Mouse (Mus musculus) olfactory bulb, adult 2 months (tissue): Measurements from ENCODE around the gene Pdgfa. TPM values are rescaled to one million over a fixed set of nuclear protein-coding genes. Genes with fewer than 3 reads are reported as not detected.

ENCODE experiments used
- H3K27ac ChIP-seq: fragments of 200-500 bp; 2 replicates; pipeline ENCODE4 v1.5.1; 2012; ENCODE audit warnings: low read depth, low read length; ENCODE audit not compliant: insufficient read depth
- H3K4me1 ChIP-seq: fragments of 200-500 bp; 2 replicates; pipeline ENCODE4 v1.6.1; 2012; ENCODE audit warnings: low read length; ENCODE audit not compliant: control insufficient read depth, insufficient read depth
- H3K4me3 ChIP-seq: fragments of 200-500 bp; 2 replicates; pipeline ENCODE4 v1.5.1; 2012; ENCODE audit warnings: mild to moderate bottlenecking, low read depth, low read length, moderate library complexity; ENCODE audit not compliant: insufficient read depth
- CTCF ChIP-seq: fragments of 200-500 bp; IDR thresholded peaks from 2 replicates; pipeline ENCODE4 v1.5.1; 2012; ENCODE audit warnings: low read depth, mild to moderate bottlenecking, low read length, moderate library complexity; ENCODE audit not compliant: insufficient read depth
- POLR2A ChIP-seq: fragments of 200-500 bp; IDR thresholded peaks from 2 replicates; pipeline ENCODE4 v1.6.1; 2012; ENCODE audit warnings: mild to moderate bottlenecking, low read depth, low read length, moderate library complexity; ENCODE audit not compliant: insufficient read depth
- WGBS: fragments of 180-500 bp; shearing (Covaris S2); methylation state at CpG from one replicate; pipeline ENCODE4 v1.1.7; 2018; 5-methylcytosine and 5-hydroxymethylcytosine counted together
- polyA plus RNA-seq: library from polyadenylated mRNA; stranded (reverse); fragments of >200 nt; gene quantifications from 2 replicates; pipeline ENCODE4 v1.2.4, GENCODE M21; 2012; ENCODE audit warnings: low replicate concordance; ENCODE audit not compliant: missing spikeins, insufficient read depth, insufficient read length

The Pdgfa gene
- polyA plus RNA-seq = not detected in 2 replicates

DNA sequence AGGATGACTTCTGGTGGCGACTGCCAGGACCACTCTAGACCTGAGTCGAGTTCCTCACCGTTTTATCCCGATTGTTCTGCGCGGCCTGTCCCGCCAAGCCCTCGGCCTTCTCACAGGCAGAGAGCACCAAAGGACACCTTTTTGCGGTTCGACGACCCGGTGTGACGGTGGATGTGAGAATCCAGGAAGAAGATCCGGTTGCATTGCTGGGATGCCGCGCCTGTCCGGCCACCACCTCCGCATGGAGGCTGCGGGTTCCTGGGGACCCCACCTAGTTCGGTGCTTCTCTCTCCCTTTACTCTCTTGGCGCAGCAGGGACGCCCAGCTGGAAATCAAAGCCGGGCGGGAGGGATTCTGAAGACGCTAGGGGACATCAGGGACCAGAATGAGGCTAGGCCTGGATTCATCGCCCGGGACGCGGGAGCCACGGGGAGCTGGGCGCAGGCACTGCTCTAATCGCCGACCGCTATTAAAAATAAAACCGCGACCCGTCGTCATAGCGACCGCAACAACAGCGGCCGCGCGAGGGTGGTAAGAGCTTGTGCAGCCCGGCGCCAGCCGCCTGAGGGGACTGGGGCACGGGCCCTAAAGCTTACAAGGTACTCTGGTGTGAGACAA lies at the start of gene Pdgfa:
TSS of gene Pdgfa (minus strand) at position 200 of the 618 bp plus-strand sequence.
- WGBS = 10% methylated on average over 48 of the region's 48 CpGs
- H3K27ac ChIP-seq = peak within 1 kb of the TSS; percentile 74
- peak within 1 kb of the TSS; percentile 74 for H3K4me3 ChIP-seq
- H3K4me1 ChIP-seq = peaks cover 46% of the 10 kb centered on the region
- TF ChIP-seq POLR2A (no peak), CTCF (no peak)

DNA sequence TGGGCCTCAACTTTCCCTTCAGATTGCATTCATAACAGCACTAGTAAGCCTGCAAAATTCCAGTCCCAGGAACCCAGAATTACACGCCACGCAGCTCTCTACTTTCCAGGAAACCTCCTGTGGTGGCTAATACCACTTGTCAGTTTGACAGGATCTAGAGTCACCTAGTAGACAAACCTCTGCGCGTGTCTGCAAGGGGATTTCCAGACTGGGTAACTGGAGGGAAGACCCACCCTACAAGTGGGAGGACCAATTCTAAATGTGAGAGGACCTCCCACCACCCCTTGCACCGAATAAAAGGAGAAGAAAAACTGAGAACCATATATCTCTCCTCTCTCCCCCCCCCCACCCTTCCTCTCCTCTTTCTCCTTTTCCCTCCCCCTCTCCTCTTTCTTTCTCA lies 49.5 kb upstream of the Pdgfa start:
- H3K4me3 ChIP-seq = no peak overlapping the region
- H3K4me1 ChIP-seq = peaks cover 13% of the 10 kb centered on the region
- no peak overlapping the region for H3K27ac ChIP-seq
- TF ChIP-seq CTCF = no peak
- no peak for TF ChIP-seq POLR2A
- WGBS = 54% methylated on average over 5 of the region's 5 CpGs

- no peak overlapping the region for H3K27ac ChIP-seq
- TF ChIP-seq CTCF (no peak), POLR2A (no peak)
- peaks cover 8% of the 10 kb centered on the region; the same call in 1 of the 2 replicates for H3K4me1 ChIP-seq
- 89% methylated on average over 4 of the region's 4 CpGs for WGBS
- no peak overlapping the region for H3K4me3 ChIP-seq
These were observed 46.4 kb upstream of the Pdgfa start for GRCm38 (mm10) chr5:139043546-139043945.

DNA sequence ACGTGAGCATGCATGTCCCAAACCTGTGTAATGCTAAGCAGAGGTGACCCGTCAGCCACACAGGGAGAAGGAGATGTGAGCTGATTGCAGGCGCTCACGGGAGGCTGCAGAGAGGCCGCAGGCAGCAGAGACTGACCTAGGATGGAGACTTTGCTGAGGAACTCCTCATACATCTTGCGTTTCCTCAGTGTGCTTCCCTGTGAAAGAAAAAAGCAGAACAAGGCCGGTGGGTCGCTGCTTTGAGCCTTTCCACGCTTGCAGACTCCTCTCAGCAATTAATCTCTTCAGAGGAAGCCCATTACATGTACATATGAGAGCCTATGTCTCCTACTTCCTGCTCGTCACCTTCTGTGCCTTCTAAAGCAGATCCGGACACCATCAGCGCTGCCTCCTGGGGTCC lies 45.1 kb upstream of the Pdgfa start:
- TF ChIP-seq CTCF (no peak), POLR2A (no peak)
- 85% methylated on average over 12 of the region's 12 CpGs for WGBS
- peaks cover 5% of the 10 kb centered on the region; the same call in 1 of the 2 replicates for H3K4me1 ChIP-seq
- H3K4me3 ChIP-seq = no peak overlapping the region
- no peak overlapping the region for H3K27ac ChIP-seq

DNA sequence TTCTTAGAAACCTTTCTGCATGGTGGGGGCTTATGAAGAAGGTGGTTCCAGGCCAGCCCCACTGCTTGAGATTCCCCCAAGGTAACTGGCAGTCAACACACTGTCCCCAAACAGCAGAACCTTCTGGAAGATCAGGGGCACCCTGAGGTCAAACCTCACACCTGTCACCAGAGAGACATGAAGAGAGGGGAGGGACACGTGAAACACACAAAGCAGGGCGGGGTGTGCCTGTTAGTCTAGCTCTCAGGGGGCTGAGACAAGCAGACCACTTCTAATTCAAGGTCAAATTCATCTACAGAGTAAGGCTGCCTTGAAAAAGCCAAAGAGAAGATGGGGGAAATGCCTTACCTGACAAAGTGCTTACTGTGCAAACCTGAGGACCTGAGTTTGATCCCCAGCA lies 38.0 kb upstream of the Pdgfa start:
- 83% methylated on average over 2 of the region's 2 CpGs for WGBS
- peaks cover 11% of the 10 kb centered on the region; the same call in 1 of the 2 replicates for H3K4me1 ChIP-seq
- TF ChIP-seq POLR2A (no peak), CTCF (no peak)
- H3K4me3 ChIP-seq = no peak overlapping the region
- H3K27ac ChIP-seq = no peak overlapping the region

DNA sequence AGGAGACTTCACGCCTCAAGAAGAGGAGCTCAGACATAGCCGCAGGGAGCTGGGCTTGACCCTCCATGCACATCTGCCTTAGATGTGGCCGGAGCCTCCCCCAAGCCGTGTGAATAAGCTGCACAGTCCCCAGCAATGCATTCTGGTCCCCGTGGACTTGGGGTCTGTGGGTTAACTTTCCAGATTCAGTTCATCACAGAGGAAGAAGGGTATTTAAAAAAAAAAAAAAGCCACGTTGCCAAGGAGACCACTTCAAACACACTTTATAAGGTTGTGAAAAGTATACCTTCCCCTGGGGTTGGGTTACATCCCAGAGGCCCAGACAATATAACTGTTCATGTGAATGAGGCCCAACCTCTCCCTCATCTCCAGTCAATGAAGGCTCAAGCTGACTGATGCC lies 37.6 kb upstream of the Pdgfa start:
- no peak overlapping the region for H3K27ac ChIP-seq
- TF ChIP-seq CTCF (no peak), POLR2A (no peak)
- H3K4me3 ChIP-seq = no peak overlapping the region
- H3K4me1 ChIP-seq = peaks cover 11% of the 10 kb centered on the region; the same call in 1 of the 2 replicates
- WGBS = 69% methylated on average over 6 of the region's 6 CpGs

DNA sequence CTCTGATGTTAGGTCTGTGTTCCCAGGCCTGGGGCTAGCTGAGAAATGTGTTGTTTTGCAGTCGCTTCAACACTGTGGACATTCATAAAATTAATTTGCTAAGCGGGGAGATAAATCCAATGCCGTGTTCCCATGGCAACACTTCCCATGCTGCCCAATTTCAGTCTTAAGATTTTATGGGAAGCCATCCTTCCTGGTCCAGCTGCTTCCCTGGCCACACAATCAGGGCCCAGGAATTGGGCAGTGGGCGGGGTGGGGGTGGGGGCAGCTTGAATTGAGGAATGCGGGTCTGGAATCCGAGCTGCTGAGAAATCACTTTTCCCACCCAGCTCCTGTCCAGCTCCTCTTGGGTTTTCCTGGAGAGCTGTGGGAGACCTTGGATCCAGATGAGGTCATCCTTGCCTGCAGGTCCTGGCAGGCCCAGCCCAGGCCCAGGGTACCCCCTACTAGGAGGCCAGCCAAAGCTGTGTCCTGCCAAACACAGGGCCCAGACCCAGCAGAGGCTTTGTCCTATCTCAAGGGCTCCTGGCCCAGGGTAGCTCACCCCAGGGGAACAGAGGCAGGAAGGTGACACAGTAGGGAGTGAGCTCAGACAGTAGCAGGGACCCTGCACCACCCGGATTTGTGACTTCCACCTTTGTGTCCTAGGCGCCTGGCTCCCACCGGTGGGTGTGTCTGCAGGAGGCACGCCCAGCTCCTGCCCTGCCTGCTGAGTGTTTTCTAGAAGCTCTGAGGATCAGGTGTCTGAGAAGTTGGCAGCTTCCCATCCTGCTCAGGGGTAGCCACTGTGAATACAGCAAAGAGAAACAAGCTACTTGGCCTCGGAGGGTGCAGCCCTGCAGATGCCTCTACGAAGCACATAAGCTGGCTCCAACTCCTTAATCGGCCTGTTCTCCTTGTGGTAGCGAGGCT lies 36.5 kb upstream of the Pdgfa start:
- H3K4me1 ChIP-seq = peaks cover 9% of the 10 kb centered on the region; the same call in 1 of the 2 replicates
- TF ChIP-seq POLR2A (no peak), CTCF (no peak)
- no peak overlapping the region for H3K4me3 ChIP-seq
- H3K27ac ChIP-seq = no peak overlapping the region
- WGBS = 50% methylated on average over 14 of the region's 14 CpGs

- Histone ChIP-seq H3K27ac (no peak overlapping the region), H3K4me3 (no peak overlapping the region), H3K4me1 (no peaks in the 10 kb centered on the region; the same call in 1 of the 2 replicates)
- 57% methylated on average over 15 of the region's 15 CpGs for WGBS
- TF ChIP-seq CTCF = no peak
- TF ChIP-seq POLR2A = no peak
These were observed 30.4 kb upstream of the Pdgfa start for GRCm38 (mm10) chr5:139027603-139028002.
